Mouse (Mus musculus) hindbrain, embryonic 15.5 days (tissue): Measurements from ENCODE around the gene Knstrn. TPM values are rescaled to one million over a fixed set of nuclear protein-coding genes. Genes with fewer than 3 reads are reported as not detected.

ENCODE experiments used
- ATAC-seq: fragments of 200-750 bp; cut with Nextera tagmentation; 2 replicates; pipeline ENCODE4 v1.8.0; 2017; ENCODE audit warnings: low read depth, moderate number of reproducible peaks, moderate TSS enrichment; ENCODE audit not compliant: low FRiP score
- H3K27ac ChIP-seq: fragments of 300-500 bp; sonication (generic); replicated peaks from 2 replicates; pipeline ENCODE4 v1.5.1; 2015; ENCODE audit warnings: mild to moderate bottlenecking, inconsistent platforms
- H3K27me3 ChIP-seq: fragments of 300-500 bp; sonication (generic); 2 replicates; pipeline ENCODE4 v1.6.1; 2015; ENCODE audit warnings: control low read depth, inconsistent platforms
- H3K36me3 ChIP-seq: fragments of 300-500 bp; sonication (generic); 2 replicates; pipeline ENCODE4 v1.6.1; 2015; ENCODE audit warnings: control low read depth, inconsistent platforms
- H3K4me1 ChIP-seq: fragments of 300-500 bp; sonication (generic); replicated peaks from 2 replicates; pipeline ENCODE4 v1.6.1; 2015; ENCODE audit warnings: control low read depth, inconsistent platforms
- H3K4me2 ChIP-seq: fragments of 300-500 bp; sonication (generic); 2 replicates; pipeline ENCODE4 v1.6.1; 2015; ENCODE audit warnings: moderate library complexity, mild to moderate bottlenecking, inconsistent platforms
- H3K4me3 ChIP-seq: fragments of 300-500 bp; sonication (generic); 2 replicates; pipeline ENCODE4 v1.5.1; 2015; ENCODE audit warnings: mild to moderate bottlenecking, inconsistent platforms
- H3K9ac ChIP-seq: fragments of 300-500 bp; sonication (generic); 2 replicates; pipeline ENCODE4 v1.6.1; 2015; ENCODE audit warnings: inconsistent platforms
- H3K9me3 ChIP-seq: fragments of 300-500 bp; sonication (generic); 2 replicates; pipeline ENCODE4 v1.6.1; 2016; ENCODE audit warnings: control low read depth, inconsistent platforms
- WGBS: fragments of 180-500 bp; shearing (Covaris S2); methylation state at CpG from one replicate; pipeline ENCODE4 v1.1.7; 2015; 5-methylcytosine and 5-hydroxymethylcytosine counted together
- polyA plus RNA-seq: library from polyadenylated mRNA; unstranded; fragments of >200 nt; fragmentation: Nextera tagmentation; extraction: Ambion mirVana; gene quantifications from 2 replicates; pipeline ENCODE4 v1.2.1, GENCODE M21; 2015

Gene Knstrn
- polyA plus RNA-seq, 1 experiment from 2014 or later = 23.0 TPM

GRCm38 (mm10) chr2:118838330-118838729, 24.5 kb downstream of the Knstrn start:
- ATAC-seq = no peak
- WGBS = 63% methylated on average over 5 of the region's 5 CpGs
- no peaks in the 10 kb centered on the region for H3K9me3 ChIP-seq
- no peak overlapping the region for H3K4me3 ChIP-seq
- H3K27me3 ChIP-seq = no peaks in the 10 kb centered on the region
- no peak overlapping the region for H3K4me2 ChIP-seq
- no peaks in the 10 kb centered on the region for H3K36me3 ChIP-seq
- H3K9ac ChIP-seq = no peak overlapping the region
- H3K27ac ChIP-seq = no peak overlapping the region
- H3K4me1 ChIP-seq = no peaks in the 10 kb centered on the region

- Histone ChIP-seq H3K27ac (no peak overlapping the region), H3K9ac (no peak overlapping the region), H3K4me2 (no peak overlapping the region), H3K4me1 (no peaks in the 10 kb centered on the region), H3K36me3 (no peaks in the 10 kb centered on the region), H3K27me3 (no peaks in the 10 kb centered on the region), H3K9me3 (no peaks in the 10 kb centered on the region), H3K4me3 (no peak overlapping the region)
- WGBS = 77% methylated on average over 5 of the region's 5 CpGs
- no peak for ATAC-seq
Measured at GRCm38 (mm10) chr2:118841186-118841585, 27.4 kb downstream of the Knstrn start.

GRCm38 (mm10) chr2:118841774-118842173, 28.0 kb downstream of the Knstrn start:
- no peak overlapping the region for H3K9ac ChIP-seq
- H3K27me3 ChIP-seq = no peaks in the 10 kb centered on the region

GRCm38 (mm10) chr2:118844427-118844826, 30.6 kb downstream of the Knstrn start:
- ATAC-seq = no peak
- 87% methylated on average over 3 of the region's 3 CpGs for WGBS
- H3K27ac ChIP-seq = no peak overlapping the region

More at GRCm38 (mm10) chr2:118841774-118842173, 28.0 kb downstream of the Knstrn start:
- H3K27ac ChIP-seq = no peak overlapping the region
- no peak for ATAC-seq
- no peaks in the 10 kb centered on the region for H3K9me3 ChIP-seq
- H3K36me3 ChIP-seq = no peaks in the 10 kb centered on the region
- WGBS = 89% methylated on average over 4 of the region's 4 CpGs
- H3K4me2 ChIP-seq = no peak overlapping the region
- H3K4me3 ChIP-seq = no peak overlapping the region
- H3K4me1 ChIP-seq = no peaks in the 10 kb centered on the region

GRCm38 (mm10) chr2:118846246-118846645, 32.4 kb downstream of the Knstrn start:
- Histone ChIP-seq H3K27me3 (no peaks in the 10 kb centered on the region), H3K27ac (no peak overlapping the region), H3K4me1 (no peaks in the 10 kb centered on the region), H3K4me2 (no peak overlapping the region), H3K36me3 (no peaks in the 10 kb centered on the region), H3K9ac (no peak overlapping the region), H3K9me3 (no peaks in the 10 kb centered on the region), H3K4me3 (no peak overlapping the region)
- ATAC-seq = no peak
- WGBS = 57% methylated on average over 7 of the region's 7 CpGs

More at GRCm38 (mm10) chr2:118844427-118844826, 30.6 kb downstream of the Knstrn start:
- Histone ChIP-seq H3K27me3 (no peaks in the 10 kb centered on the region), H3K9ac (no peak overlapping the region), H3K4me1 (no peaks in the 10 kb centered on the region), H3K36me3 (no peaks in the 10 kb centered on the region), H3K4me2 (no peak overlapping the region), H3K9me3 (no peaks in the 10 kb centered on the region), H3K4me3 (no peak overlapping the region)

GRCm38 (mm10) chr2:118851756-118852155, 38.0 kb downstream of the Knstrn start:
- H3K4me2 ChIP-seq = no peak overlapping the region
- no peak overlapping the region for H3K9ac ChIP-seq
- no peak overlapping the region for H3K4me3 ChIP-seq
- no peaks in the 10 kb centered on the region for H3K9me3 ChIP-seq
- WGBS = 31% methylated on average over 3 of the region's 3 CpGs
- H3K27ac ChIP-seq = no peak overlapping the region
- H3K36me3 ChIP-seq = no peaks in the 10 kb centered on the region
- no peaks in the 10 kb centered on the region for H3K27me3 ChIP-seq
- no peak for ATAC-seq
- no peaks in the 10 kb centered on the region for H3K4me1 ChIP-seq

GRCm38 (mm10) chr2:118861454-118862339, 47.9 kb downstream of the Knstrn start, which contains the start of gene Ivd:
Ivd (plus strand) TSS chr2:118861954.
- peak within 1 kb of the TSS; percentile 91 for H3K4me2 ChIP-seq
- no peaks in the 10 kb centered on the region for H3K9me3 ChIP-seq
- H3K9ac ChIP-seq = peak within 1 kb of the TSS; percentile 55
- peak; percentile 100 for ATAC-seq
- H3K36me3 ChIP-seq = no peaks in the 10 kb centered on the region
- WGBS = under 1% methylated on average over 34 of the region's 34 CpGs
- peak within 1 kb of the TSS; percentile 79 for H3K27ac ChIP-seq
- peaks cover 21% of the 10 kb centered on the region for H3K4me1 ChIP-seq
- H3K27me3 ChIP-seq = no peaks in the 10 kb centered on the region
- H3K4me3 ChIP-seq = peak within 1 kb of the TSS; percentile 65

GRCm38 (mm10) chr2:118862340-118862675, 48.5 kb downstream of the Knstrn start:
- WGBS = 35% methylated on average over 3 of the region's 3 CpGs
- Histone ChIP-seq H3K27me3 (no peaks in the 10 kb centered on the region), H3K27ac (peak overlapping the region; percentile 79), H3K9ac (peak overlapping the region; percentile 55), H3K4me1 (peaks cover 21% of the 10 kb centered on the region), H3K36me3 (no peaks in the 10 kb centered on the region), H3K9me3 (no peaks in the 10 kb centered on the region), H3K4me3 (peak overlapping the region; percentile 65), H3K4me2 (peak overlapping the region; percentile 91)
- ATAC-seq = no peak

GRCm38 (mm10) chr2:118870601-118871000, 56.8 kb downstream of the Knstrn start:
- Histone ChIP-seq H3K9me3 (no peaks in the 10 kb centered on the region), H3K27ac (no peak overlapping the region), H3K27me3 (no peaks in the 10 kb centered on the region), H3K9ac (no peak overlapping the region), H3K4me3 (no peak overlapping the region), H3K4me2 (no peak overlapping the region), H3K4me1 (no peaks in the 10 kb centered on the region), H3K36me3 (peaks cover 6% of the 10 kb centered on the region; the same call in 1 of the 2 replicates)
- 92% methylated on average over 3 of the region's 3 CpGs for WGBS
- ATAC-seq = no peak

GRCm38 (mm10) chr2:118871032-118871431, 57.2 kb downstream of the Knstrn start:
- Histone ChIP-seq H3K4me1 (no peaks in the 10 kb centered on the region), H3K27ac (no peak overlapping the region), H3K36me3 (peaks cover 6% of the 10 kb centered on the region; the same call in 1 of the 2 replicates), H3K27me3 (no peaks in the 10 kb centered on the region), H3K9ac (no peak overlapping the region), H3K4me2 (no peak overlapping the region), H3K4me3 (no peak overlapping the region), H3K9me3 (no peaks in the 10 kb centered on the region)
- WGBS = 50% methylated on average over 1 of the region's 1 CpGs
- no peak for ATAC-seq

- no peak for ATAC-seq
- WGBS = 91% methylated on average over 5 of the region's 5 CpGs
Measured at GRCm38 (mm10) chr2:118873018-118873417, 59.2 kb downstream of the Knstrn start.

GRCm38 (mm10) chr2:118873890-118874430, 60.2 kb downstream of the Knstrn start:
- Histone ChIP-seq H3K27ac (no peak overlapping the region), H3K36me3 (peaks cover 23% of the 10 kb centered on the region)
- 93% methylated on average over 6 of the region's 6 CpGs for WGBS

More at GRCm38 (mm10) chr2:118873018-118873417, 59.2 kb downstream of the Knstrn start:
- Histone ChIP-seq H3K27me3 (no peaks in the 10 kb centered on the region), H3K36me3 (peaks cover 22% of the 10 kb centered on the region), H3K4me1 (no peaks in the 10 kb centered on the region), H3K4me3 (no peak overlapping the region), H3K9me3 (no peaks in the 10 kb centered on the region), H3K4me2 (no peak overlapping the region), H3K9ac (no peak overlapping the region), H3K27ac (no peak overlapping the region)

More at GRCm38 (mm10) chr2:118873890-118874430, 60.2 kb downstream of the Knstrn start:
- no peak overlapping the region for H3K4me3 ChIP-seq
- no peaks in the 10 kb centered on the region for H3K9me3 ChIP-seq
- no peak for ATAC-seq
- no peaks in the 10 kb centered on the region for H3K4me1 ChIP-seq
- H3K4me2 ChIP-seq = no peak overlapping the region
- H3K27me3 ChIP-seq = no peaks in the 10 kb centered on the region
- no peak overlapping the region for H3K9ac ChIP-seq
